Mouse (Mus musculus) cerebellum, adult 11-12 months (tissue): ENCODE measurements around the gene Cxcl17.
"Not testable (repeated sequence)": the region's sequence is repeated elsewhere in the genome, so short reads cannot be mapped to it uniquely, and the experiment has no call there.

Experiments used
- DNase-seq: peaks from one replicate; pipeline ENCODE4 v3.0.0; 2022

The Cxcl17 gene

GRCm38 (mm10) chr7:25412833-25413441 lies at the start of gene Cxcl17:
Gene Cxcl17, minus strand, starts transcription at chr7:25412886.
- DNase-seq = no peak

- DNase-seq = not testable (repeated sequence)
Measured at GRCm38 (mm10) chr7:25462033-25462337, 49.3 kb upstream of the Cxcl17 start.

- DNase-seq = peak; percentile 11
Measured at GRCm38 (mm10) chr7:25461336-25462032, 48.8 kb upstream of the Cxcl17 start.

GRCm38 (mm10) chr7:25452103-25452502 lies 39.4 kb upstream of the Cxcl17 start:
- DNase-seq = no peak

GRCm38 (mm10) chr7:25449913-25450890 lies 37.5 kb upstream of the Cxcl17 start:
- no peak for DNase-seq

DNA sequence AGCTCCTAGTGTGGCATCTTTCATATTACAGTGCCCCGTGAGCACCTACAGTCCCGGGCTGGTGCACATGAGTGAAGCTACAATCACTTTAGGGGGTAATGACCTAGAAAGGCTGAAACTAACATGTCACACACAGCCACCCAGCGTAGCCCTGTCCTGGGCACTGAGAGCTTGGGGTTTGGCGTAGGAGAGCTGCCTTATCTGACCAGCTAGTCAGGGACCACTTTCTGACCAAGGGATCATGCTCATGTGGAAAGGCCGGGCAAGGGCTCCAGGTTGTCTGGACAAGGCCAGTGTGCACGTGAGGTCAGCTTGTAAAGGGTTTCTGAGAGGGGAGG lies 28.1 kb upstream of the Cxcl17 start:
- no peak for DNase-seq

- DNase-seq = no peak
Measured at GRCm38 (mm10) chr7:25439978-25440815, 27.5 kb upstream of the Cxcl17 start.

- DNase-seq = no peak
Measured at GRCm38 (mm10) chr7:25439124-25439822, 26.6 kb upstream of the Cxcl17 start.

DNA sequence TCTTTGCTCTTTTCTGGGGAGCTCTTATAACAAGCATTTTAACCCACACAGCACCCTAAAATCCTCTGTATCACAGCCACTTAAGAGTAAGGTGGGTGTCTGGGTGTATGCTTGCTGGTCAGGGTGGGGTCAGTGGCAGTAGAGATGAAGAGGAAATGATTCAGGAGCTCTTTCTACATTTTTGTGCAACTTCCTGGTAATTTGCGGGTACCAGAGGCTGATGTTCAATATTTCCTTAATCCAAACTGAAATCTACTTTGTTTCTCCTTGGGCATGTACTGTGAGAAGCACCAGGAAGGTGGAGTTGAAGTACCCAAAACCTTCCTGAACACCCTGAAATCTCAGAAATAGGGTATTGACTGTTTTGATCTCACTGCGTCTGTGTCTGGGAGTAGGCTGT lies 24.0 kb upstream of the Cxcl17 start:
- no peak for DNase-seq

DNA sequence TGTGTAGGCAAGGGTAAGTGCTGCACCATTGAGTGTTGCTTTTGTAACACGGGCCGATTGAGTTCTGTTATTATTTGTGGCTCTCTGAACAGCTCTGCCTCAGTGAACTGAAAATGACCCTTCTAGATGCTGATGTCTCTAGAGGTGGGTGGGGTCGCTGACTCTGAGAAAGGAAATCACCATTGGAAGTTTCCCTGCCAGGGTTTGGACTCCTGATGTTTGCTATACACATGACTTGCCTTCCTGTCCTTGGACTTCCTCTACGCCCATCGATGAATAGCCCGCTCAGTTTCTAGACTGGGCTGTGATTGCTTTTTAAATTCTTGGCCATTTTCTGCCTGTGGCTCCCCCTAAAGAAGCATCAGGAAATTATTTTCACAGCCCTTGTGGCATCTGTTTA lies 23.5 kb upstream of the Cxcl17 start:
- DNase-seq = no peak

- no peak for DNase-seq
Measured at GRCm38 (mm10) chr7:25435546-25435851, 22.8 kb upstream of the Cxcl17 start.

DNA sequence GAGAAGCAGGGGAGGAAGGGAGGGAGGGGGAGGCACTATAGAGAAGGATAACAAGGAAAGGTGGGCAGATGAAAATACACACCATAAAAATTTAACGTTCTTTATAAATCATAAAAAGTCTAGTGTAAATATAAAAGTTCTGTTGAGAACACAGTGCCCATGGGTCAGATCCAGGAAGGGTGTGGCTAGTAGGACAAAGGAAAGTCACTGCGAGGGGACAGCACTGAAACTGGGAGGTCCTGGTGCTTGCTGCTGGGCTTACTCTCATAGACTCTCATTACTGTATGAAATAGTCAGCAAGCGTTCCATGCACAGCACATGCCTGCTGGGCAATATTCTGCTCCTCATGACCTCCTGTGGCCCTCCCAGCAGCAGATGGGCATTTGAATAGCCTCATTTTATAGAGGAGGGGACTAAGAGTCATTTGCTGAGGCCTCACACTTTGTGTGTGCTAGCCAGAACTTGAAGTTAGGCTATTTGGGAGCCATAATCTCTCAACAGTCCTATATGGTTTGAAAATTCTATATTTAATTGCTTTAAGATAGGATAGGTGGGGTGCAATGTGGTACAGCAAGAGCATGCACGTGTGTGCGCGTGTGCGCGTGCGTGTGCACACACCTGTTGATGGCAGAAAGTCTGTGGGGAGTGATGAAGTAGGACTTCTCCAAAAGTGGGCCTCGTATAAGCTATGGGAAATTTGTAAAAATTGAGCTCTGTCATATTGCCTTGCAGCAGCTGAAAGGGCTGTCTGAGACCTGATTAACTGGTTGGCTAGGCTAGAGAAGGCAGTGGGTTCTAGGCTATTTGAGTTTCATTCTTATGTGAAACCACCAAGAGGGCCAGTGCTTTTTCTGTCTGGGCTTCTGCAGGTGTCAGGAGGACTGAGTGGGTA lies 22.2 kb upstream of the Cxcl17 start:
- no peak for DNase-seq

- DNase-seq = no peak
Measured at GRCm38 (mm10) chr7:25433781-25434560, 21.3 kb upstream of the Cxcl17 start.

- no peak for DNase-seq
Measured at GRCm38 (mm10) chr7:25433007-25433541, 20.4 kb upstream of the Cxcl17 start.

- DNase-seq = no peak
Measured at GRCm38 (mm10) chr7:25432381-25432780, 19.7 kb upstream of the Cxcl17 start.

DNA sequence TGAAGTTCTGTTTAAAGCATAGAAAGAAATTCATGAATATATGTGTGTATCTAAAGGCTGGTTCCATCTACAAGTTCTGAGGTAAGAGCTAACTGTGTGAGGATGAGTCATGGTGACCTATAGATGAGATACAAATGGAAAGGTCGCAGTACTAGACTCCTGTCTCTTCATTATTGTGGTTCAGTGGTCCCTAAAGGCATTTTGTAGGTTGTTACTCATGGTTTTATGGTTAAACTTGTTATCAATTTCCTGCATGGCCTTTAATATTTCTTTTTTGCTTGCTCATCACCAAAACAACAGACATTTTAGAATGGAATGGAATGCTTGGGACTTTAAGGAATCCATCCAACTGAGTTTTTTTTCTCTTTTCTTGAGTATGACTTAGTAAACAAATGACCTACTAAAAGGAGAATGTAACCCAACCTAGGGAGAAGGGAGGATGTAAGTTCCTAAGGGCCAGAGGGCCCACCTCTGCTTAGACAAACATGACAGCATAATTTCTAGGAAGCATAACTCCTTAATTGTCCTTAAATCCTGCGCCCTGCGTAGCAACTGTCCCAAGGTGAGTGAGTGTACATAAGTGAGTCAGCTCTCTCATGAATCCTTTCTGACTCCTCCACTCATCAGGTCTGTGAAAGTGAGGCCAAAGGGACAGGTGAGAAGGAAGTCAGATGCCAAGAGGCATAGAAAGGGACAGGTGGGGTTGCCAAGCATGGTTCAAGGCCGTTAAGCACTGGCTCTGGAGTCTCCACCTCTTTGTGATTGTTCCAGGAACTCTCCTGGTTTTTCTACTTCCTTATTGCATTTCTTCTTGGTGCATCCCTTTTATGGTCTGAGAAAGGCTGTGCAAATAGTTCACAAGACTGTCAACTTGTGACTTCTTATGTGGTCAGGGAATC lies 17.4 kb upstream of the Cxcl17 start:
- no peak for DNase-seq

- no peak for DNase-seq
Measured at GRCm38 (mm10) chr7:25428321-25428720, 15.6 kb upstream of the Cxcl17 start.

- no peak for DNase-seq
Measured at GRCm38 (mm10) chr7:25427144-25427543, 14.5 kb upstream of the Cxcl17 start.

GRCm38 (mm10) chr7:25426380-25426779 lies 13.7 kb upstream of the Cxcl17 start:
- DNase-seq = not testable (repeated sequence)
